Mouse (Mus musculus): ENCODE data around the gene Rdh1.

Gene Rdh1

GRCm38 (mm10) chr10:127759181-127760110 is at the start of gene Rdh1, which contains the start of gene Rdh16f1:
TSS of gene Rdh1 (plus strand) at chr10:127759721.
TSS of gene Rdh16f1 (plus strand) at chr10:127759787.
- DNase-seq, result peak; percentile 5

- DNase-seq, result no peak
These were observed 49.2 kb upstream of the Rdh1 start for GRCm38 (mm10) chr10:127710331-127710730.

GRCm38 (mm10) chr10:127712736-127713135 is 46.8 kb upstream of the Rdh1 start:
- DNase-seq, result no peak

- DNase-seq, result peak; percentile 56
These were observed 37.7 kb upstream of the Rdh1 start for GRCm38 (mm10) chr10:127721671-127722418.

- no peak for DNase-seq
These were observed 35.3 kb upstream of the Rdh1 start, which contains the start of gene Tac2 for GRCm38 (mm10) chr10:127724178-127724577. TSS of gene Tac2 (plus strand) at chr10:127724478.

- DNase-seq, result no peak
These were observed 34.4 kb upstream of the Rdh1 start for GRCm38 (mm10) chr10:127725136-127725535.

- no peak for DNase-seq
These were observed 31.1 kb upstream of the Rdh1 start for GRCm38 (mm10) chr10:127728437-127728836.

GRCm38 (mm10) chr10:127730285-127730932 is 29.1 kb upstream of the Rdh1 start:
- no peak for DNase-seq

- DNase-seq, result no peak
These were observed 28.6 kb upstream of the Rdh1 start for GRCm38 (mm10) chr10:127730933-127731310.

- DNase-seq, result no peak
These were observed 28.1 kb upstream of the Rdh1 start for GRCm38 (mm10) chr10:127731397-127731796.

- peak; percentile 43 for DNase-seq
These were observed 25.1 kb upstream of the Rdh1 start for GRCm38 (mm10) chr10:127734434-127734833.

GRCm38 (mm10) chr10:127736266-127736665 is 23.3 kb upstream of the Rdh1 start:
- no peak for DNase-seq

GRCm38 (mm10) chr10:127736916-127737315 is 22.6 kb upstream of the Rdh1 start:
- DNase-seq, result no peak

GRCm38 (mm10) chr10:127737552-127737951 is 22.0 kb upstream of the Rdh1 start:
- no peak for DNase-seq

- peak; percentile 47 for DNase-seq
These were observed 21.2 kb upstream of the Rdh1 start for GRCm38 (mm10) chr10:127738151-127738882.

- peak; percentile 91 for DNase-seq
These were observed 20.3 kb upstream of the Rdh1 start, which contains the start of gene Zbtb39 for GRCm38 (mm10) chr10:127739083-127739660. TSS of gene Zbtb39 (plus strand) at chr10:127739538.

- peak; percentile 59 for DNase-seq
These were observed 19.8 kb upstream of the Rdh1 start for GRCm38 (mm10) chr10:127739661-127740161.

- peak; percentile 73 for DNase-seq
These were observed 14.9 kb upstream of the Rdh1 start for GRCm38 (mm10) chr10:127744661-127745060.

GRCm38 (mm10) chr10:127745886-127746285 is 13.6 kb upstream of the Rdh1 start:
- no peak for DNase-seq

GRCm38 (mm10) chr10:127747254-127747653 is 12.3 kb upstream of the Rdh1 start:
- peak; percentile 80 for DNase-seq

- peak; percentile 75 for DNase-seq
These were observed 10.5 kb upstream of the Rdh1 start for GRCm38 (mm10) chr10:127748847-127749612.

Measured in kidney, postnatal 10 days (tissue).